Mouse (Mus musculus) CH12.LX (cell line): Measurements from ENCODE around the gene Pkp3. TPM values are rescaled to one million over a fixed set of nuclear protein-coding genes. Genes with fewer than 3 reads are reported as not detected.

ENCODE experiments used
- DNase-seq: peaks from one replicate; pipeline ENCODE4 v3.0.0-alpha.2; 2013; ENCODE audit errors: extremely low read depth
- H3K27ac ChIP-seq: 2 replicates; pipeline ENCODE4 v1.5.1; 2012; ENCODE audit warnings: low read depth, mild to moderate bottlenecking, control low read depth, moderate library complexity; ENCODE audit not compliant: insufficient read depth
- H3K27me3 ChIP-seq: replicated peaks from 2 replicates; pipeline ENCODE3; 2012; ENCODE audit warnings: inconsistent platforms
- H3K36me3 ChIP-seq, 2 experiments: replicated peaks in 1 of 2; 2 replicates each; pipeline versions ENCODE3 to v1.6.1; 2012; ENCODE audit warnings: inconsistent platforms in 1 of 2, low read length in 1 of 2, mild to moderate bottlenecking in 1 of 2, mixed read lengths in 1 of 2, moderate library complexity in 1 of 2; ENCODE audit not compliant: control insufficient read depth in 1 of 2, insufficient read depth in 1 of 2
- H3K4me1 ChIP-seq, 2 experiments: 2 replicates each; pipeline ENCODE4 v1.6.1; 2012; ENCODE audit warnings: inconsistent platforms in 1 of 2, moderate library complexity in 1 of 2; ENCODE audit not compliant: insufficient read depth in 2 of 2, control insufficient read depth in 1 of 2
- H3K4me2 ChIP-seq: 2 replicates; pipeline ENCODE4 v1.6.1; 2012; ENCODE audit warnings: low read depth, mild to moderate bottlenecking, control low read depth; ENCODE audit not compliant: poor library complexity, insufficient read depth, severe bottlenecking
- H3K4me3 ChIP-seq, 3 experiments: fragments of 150-350 bp in 1 of 3; sonication (generic) in 1 of 3; replicated peaks in 1 of 3; 2 replicates each; pipeline versions ENCODE3 to v1.5.1; 2011 to 2012; ENCODE audit warnings: low read depth in 2 of 3, low read length in 2 of 3, mild to moderate bottlenecking in 2 of 3, moderate library complexity in 2 of 3, control low read depth in 1 of 3, improper control_type of control experiment in 1 of 3, inconsistent platforms in 1 of 3, mixed read lengths in 1 of 3; ENCODE audit not compliant: poor library complexity in 1 of 3
- H3K79me2 ChIP-seq: replicated peaks from 2 replicates; pipeline ENCODE4 v1.6.1; 2012; ENCODE audit warnings: mild to moderate bottlenecking, moderate library complexity; ENCODE audit not compliant: control insufficient read depth, poor library complexity, insufficient read depth, severe bottlenecking; ENCODE audit errors: extremely low read depth
- H3K9ac ChIP-seq: 2 replicates; pipeline ENCODE4 v1.6.1; 2012; ENCODE audit warnings: low read depth, mild to moderate bottlenecking, control low read depth, moderate library complexity; ENCODE audit not compliant: insufficient read depth
- H3K9me3 ChIP-seq: replicated peaks from 2 replicates; pipeline ENCODE3; 2012; ENCODE audit warnings: low read length, inconsistent platforms, mixed read lengths
- BHLHE40 ChIP-seq: IDR thresholded peaks from 2 replicates; pipeline ENCODE4 v1.6.1; 2011; ENCODE audit warnings: mild to moderate bottlenecking, low read depth, low read length, improper control_type of control experiment
- CHD1 ChIP-seq: IDR thresholded peaks from 2 replicates; pipeline ENCODE4 v1.6.1; 2012; ENCODE audit warnings: low read depth, low read length, improper control_type of control experiment, inconsistent platforms
- CHD2 ChIP-seq: IDR thresholded peaks from 2 replicates; pipeline ENCODE4 v1.6.1; 2011; ENCODE audit warnings: low read length, improper control_type of control experiment
- CTCF ChIP-seq, 2 experiments: IDR thresholded peaks in 1 of 2; conservative IDR thresholded peaks in 1 of 2; 2 replicates each; pipeline ENCODE4 v1.5.1; 2011 to 2012; ENCODE audit warnings: low read depth in 2 of 2, low read length in 2 of 2, improper control_type of control experiment in 1 of 2, inconsistent platforms in 1 of 2, mild to moderate bottlenecking in 1 of 2, moderate library complexity in 1 of 2
- EP300 ChIP-seq: IDR thresholded peaks from 2 replicates; pipeline ENCODE4 v1.6.1; 2011; ENCODE audit warnings: low read length, improper control_type of control experiment
- GABPA ChIP-seq: IDR thresholded peaks from 2 replicates; pipeline ENCODE4 v1.6.1; 2012; ENCODE audit warnings: low read depth, low read length, improper control_type of control experiment, inconsistent platforms; ENCODE audit not compliant: insufficient replicate concordance
- HCFC1 ChIP-seq: IDR thresholded peaks from 2 replicates; pipeline ENCODE4 v1.6.1; 2012; ENCODE audit warnings: low read depth, mild to moderate bottlenecking, inconsistent platforms, low read length, improper control_type of control experiment
- IRF4 ChIP-seq: IDR thresholded peaks from 2 replicates; pipeline ENCODE4 v1.6.1; 2014; ENCODE audit warnings: low read depth, mild to moderate bottlenecking, inconsistent platforms, low read length, improper control_type of control experiment
- JUND ChIP-seq: conservative IDR thresholded peaks from 2 replicates; pipeline ENCODE4 v1.6.1; 2011; ENCODE audit warnings: low read depth, low read length, improper control_type of control experiment
- MAFK ChIP-seq: IDR thresholded peaks from 2 replicates; pipeline ENCODE4 v1.6.1; 2011; ENCODE audit warnings: low read length, improper control_type of control experiment; ENCODE audit not compliant: insufficient replicate concordance
- MEF2A ChIP-seq: IDR thresholded peaks from 2 replicates; pipeline ENCODE4 v1.6.1; 2014; ENCODE audit warnings: low read depth, mild to moderate bottlenecking, inconsistent platforms, low read length, improper control_type of control experiment, borderline replicate concordance
- MXI1 ChIP-seq: IDR thresholded peaks from 2 replicates; pipeline ENCODE4 v1.6.1; 2011; ENCODE audit warnings: mild to moderate bottlenecking, low read depth, low read length, improper control_type of control experiment
- NELFE ChIP-seq: IDR thresholded peaks from 2 replicates; pipeline ENCODE4 v1.6.1; 2011; ENCODE audit warnings: low read depth, low read length, improper control_type of control experiment
- PAX5 ChIP-seq: IDR thresholded peaks from 2 replicates; pipeline ENCODE4 v1.6.1; 2012; ENCODE audit warnings: low read length, inconsistent platforms, mixed read lengths
- RAD21 ChIP-seq: IDR thresholded peaks from 2 replicates; pipeline ENCODE4 v1.6.1; 2011; ENCODE audit warnings: low read depth, mild to moderate bottlenecking, low read length, improper control_type of control experiment, moderate library complexity
- RCOR1 ChIP-seq: conservative IDR thresholded peaks from 2 replicates; pipeline ENCODE4 v1.6.1; 2012; ENCODE audit warnings: low read depth, mild to moderate bottlenecking, inconsistent platforms, low read length, improper control_type of control experiment
- SIN3A ChIP-seq: IDR thresholded peaks from 2 replicates; pipeline ENCODE4 v1.6.1; 2012; ENCODE audit warnings: low read length, improper control_type of control experiment, inconsistent platforms
- SMC3 ChIP-seq: IDR thresholded peaks from 2 replicates; pipeline ENCODE4 v1.6.1; 2011; ENCODE audit warnings: low read depth, low read length, improper control_type of control experiment
- TBP ChIP-seq: conservative IDR thresholded peaks from 2 replicates; pipeline ENCODE4 v1.6.1; 2011; ENCODE audit warnings: low read depth, low read length, improper control_type of control experiment
- TCF12 ChIP-seq: IDR thresholded peaks from 2 replicates; pipeline ENCODE4 v1.6.1; 2014; ENCODE audit warnings: low read depth, mild to moderate bottlenecking, inconsistent platforms, low read length, improper control_type of control experiment
- UBTF ChIP-seq: IDR thresholded peaks from 2 replicates; pipeline ENCODE4 v1.6.1; 2012; ENCODE audit warnings: low read depth, mild to moderate bottlenecking, inconsistent platforms, low read length, improper control_type of control experiment, moderate library complexity
- USF1 ChIP-seq: IDR thresholded peaks from 2 replicates; pipeline ENCODE4 v1.6.1; 2014; ENCODE audit warnings: low read depth, mild to moderate bottlenecking, inconsistent platforms, low read length, improper control_type of control experiment
- USF2 ChIP-seq: conservative IDR thresholded peaks from 2 replicates; pipeline ENCODE4 v1.6.1; 2011; ENCODE audit warnings: low read depth, low read length, improper control_type of control experiment
- ZC3H11A ChIP-seq: IDR thresholded peaks from 2 replicates; pipeline ENCODE4 v1.6.1; 2012; ENCODE audit warnings: low read depth, mild to moderate bottlenecking, inconsistent platforms, low read length, improper control_type of control experiment
- ZKSCAN1 ChIP-seq: IDR thresholded peaks from 2 replicates; pipeline ENCODE4 v1.6.1; 2012; ENCODE audit warnings: low read depth, inconsistent platforms, low read length, improper control_type of control experiment, borderline replicate concordance
- ZMIZ1 ChIP-seq: IDR thresholded peaks from 2 replicates; pipeline ENCODE4 v1.6.1; 2012; ENCODE audit warnings: low read depth, mild to moderate bottlenecking, inconsistent platforms, low read length, improper control_type of control experiment
- dilution Hi-C: fragments of 300-500 bp; cut with MboI; formaldehyde crosslinking; loops from 2 replicates; pipeline ENCODE4 v1.14.3; 2020; ENCODE audit warnings: low sequenced_read_pairs; ENCODE audit not compliant: extremely low pct_unique_long_range_greater_than_20kb, extremely low pct_ligation_motif_present
- in situ Hi-C: fragments of 300-500 bp; cut with MboI; formaldehyde crosslinking; loops from 3 replicates; pipeline ENCODE4 v1.14.3; 2019; ENCODE audit warnings: low sequenced_read_pairs, low pct_ligation_motif_present, low pct_unique_long_range_greater_than_20kb, mixed read lengths
- polyA plus RNA-seq: library from polyadenylated mRNA; unstranded; fragments of >175 nt; gene quantifications from 2 replicates; pipeline ENCODE4 v1.2.1, GENCODE M21; 2012; ENCODE audit warnings: low read depth; ENCODE audit not compliant: insufficient read length
- total RNA-seq, 2 experiments: library from RNA; depleted of rRNA; stranded (reverse); fragments of 300-350 nt in 1 of 2; fragments of >200 nt in 1 of 2; gene quantifications; 2 replicates each; pipeline ENCODE4 v1.2.3; 2012 to 2014

Gene Pkp3
- total and polyA plus RNA-seq, 3 experiments = 25.3 to 63.1 (median 37.8) TPM

- dilution Hi-C loops (no loop called here), in situ Hi-C loops (no loop called here)
- no peaks in the 10 kb centered on the region for H3K79me2 ChIP-seq
- H3K36me3 ChIP-seq = peaks cover 0 to 3% of the 10 kb centered on the region in 2 experiments
- no peak for DNase-seq
- H3K4me2 ChIP-seq = no peak overlapping the region
- peaks cover 13 to 22% of the 10 kb centered on the region in 2 experiments for H3K4me1 ChIP-seq
- no peak overlapping the region for H3K27ac ChIP-seq
- H3K4me3 ChIP-seq = no peak overlapping the region
- no peak overlapping the region for H3K9ac ChIP-seq
- no peak for TF ChIP-seq ZKSCAN1
- no peak for TF ChIP-seq MAFK
- TF ChIP-seq TBP = no peak
- TF ChIP-seq NELFE = no peak
- TF ChIP-seq MEF2A = no peak
- no peak for TF ChIP-seq USF1
- TF ChIP-seq SIN3A = no peak
- TF ChIP-seq PAX5 = no peak
- TF ChIP-seq IRF4 = no peak
- TF ChIP-seq JUND = no peak
- TF ChIP-seq GABPA = no peak
- TF ChIP-seq ZC3H11A = no peak
- TF ChIP-seq UBTF = no peak
- no peak for TF ChIP-seq EP300
- TF ChIP-seq USF2 = no peak
- TF ChIP-seq MXI1 = no peak
- no peak for TF ChIP-seq TCF12
- no peaks in the 10 kb centered on the region for H3K9me3 ChIP-seq
- H3K27me3 ChIP-seq = peaks cover 97% of the 10 kb centered on the region
These were observed 13.4 kb upstream of the Pkp3 start for GRCm38 (mm10) chr7:141064576-141064975.

DNA sequence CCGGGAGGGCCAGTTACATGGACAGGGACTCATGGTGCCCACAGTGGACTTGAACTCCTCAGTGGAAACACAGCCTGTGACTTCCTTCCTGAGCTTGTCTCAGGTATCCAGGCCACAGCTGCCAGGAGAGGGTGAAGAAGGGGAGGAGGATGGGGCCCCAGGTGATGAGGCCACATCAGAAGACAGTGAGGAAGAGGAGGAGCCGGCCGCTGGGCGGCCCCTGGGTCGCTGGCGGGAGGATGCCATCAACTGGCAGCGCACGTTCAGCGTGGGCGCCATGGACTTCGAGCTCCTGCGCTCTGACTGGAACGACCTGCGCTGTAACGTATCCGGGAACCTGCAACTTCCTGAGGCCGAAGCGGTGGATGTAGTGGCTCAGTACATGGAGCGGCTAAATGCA lies 9.7 kb upstream of the Pkp3 start:
- TF ChIP-seq NELFE (no peak), TBP (no peak), EP300 (no peak), CTCF (conservative IDR thresholded peaks at IDR 0.05 in 1 of 2, IDR thresholded peaks at IDR 0.05 in 1 of 2; ENCODE audit: low read depth in 2 of 2, low read length in 2 of 2) (no peak), JUND (no peak), MEF2A (no peak), ZMIZ1 (no peak), SMC3 (no peak), RAD21 (no peak), CHD1 (no peak), RCOR1 (no peak), BHLHE40 (no peak), CHD2 (no peak), HCFC1 (no peak), SIN3A (no peak)
- Histone ChIP-seq H3K4me3 (no peak overlapping the region), H3K9ac (no peak overlapping the region), H3K9me3 (no peaks in the 10 kb centered on the region), H3K79me2 (no peaks in the 10 kb centered on the region), H3K27ac (no peak overlapping the region), H3K36me3 (peaks cover 0 to 3% of the 10 kb centered on the region in 2 experiments), H3K4me2 (no peak overlapping the region), H3K4me1 (peaks cover 9 to 21% of the 10 kb centered on the region in 2 experiments), H3K27me3 (peaks cover 79% of the 10 kb centered on the region)
- dilution Hi-C loops (no loop called here), in situ Hi-C loops (no loop called here)
- no peak for DNase-seq
